Mouse (Mus musculus) CD4-positive, CD25-positive, alpha-beta regulatory T cell, adult 4 months (primary cell): ENCODE data around the gene Rtkn. TPM values are rescaled to one million over a fixed set of nuclear protein-coding genes. Genes with fewer than 3 reads are reported as not detected.

Experiments
- ATAC-seq: one replicate; pipeline ENCODE4 v1.8.0; 2017
- polyA plus RNA-seq, 2 experiments: library from polyadenylated mRNA; unstranded; fragments of 100-300 nt; shearing (Covaris generic); gene quantifications; one replicate each; pipeline ENCODE4 v1.2.1; 2017

Rtkn gene
- polyA plus RNA-seq, 2 experiments from 2014 or later, result 0.49 TPM; not detected in 1

DNA sequence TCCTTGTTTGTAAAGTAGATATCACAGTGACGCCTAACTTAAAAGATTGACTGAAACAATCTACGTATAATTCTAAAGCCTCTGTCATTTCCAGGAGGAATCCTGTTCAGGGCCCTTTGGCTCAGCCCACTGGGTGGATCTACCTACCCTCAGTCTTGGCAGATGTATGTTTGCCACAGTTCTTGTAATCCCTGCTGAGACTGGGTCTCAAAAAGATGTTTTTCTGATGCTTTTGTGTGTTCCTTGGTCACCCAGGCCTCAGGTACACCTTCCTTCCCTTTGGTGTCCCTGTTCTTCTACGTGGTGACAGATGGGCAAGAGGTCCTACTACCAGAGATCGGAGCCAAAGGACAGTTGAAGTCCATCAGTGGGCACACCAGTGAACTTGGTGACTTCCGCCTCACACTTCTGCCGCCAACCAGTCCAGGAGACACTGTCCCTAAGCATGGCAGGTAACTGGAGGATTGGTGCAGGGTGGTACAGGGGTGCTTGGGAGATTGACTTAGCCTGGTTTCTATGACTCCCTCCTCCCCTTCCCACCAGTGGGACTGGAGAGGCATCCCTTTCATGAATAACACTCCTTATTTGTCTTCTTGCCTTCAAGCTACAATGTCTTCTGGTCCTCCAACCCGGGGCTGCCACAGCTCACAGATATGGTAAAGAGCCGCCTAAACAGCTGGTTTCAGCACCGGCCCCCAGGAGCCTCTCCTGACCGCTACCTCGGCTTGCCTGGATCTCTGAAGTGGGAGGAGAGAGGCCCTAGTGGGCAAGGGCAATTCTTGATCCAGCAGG is 18.7 kb upstream of the Rtkn start:
- ATAC-seq, result no peak

DNA sequence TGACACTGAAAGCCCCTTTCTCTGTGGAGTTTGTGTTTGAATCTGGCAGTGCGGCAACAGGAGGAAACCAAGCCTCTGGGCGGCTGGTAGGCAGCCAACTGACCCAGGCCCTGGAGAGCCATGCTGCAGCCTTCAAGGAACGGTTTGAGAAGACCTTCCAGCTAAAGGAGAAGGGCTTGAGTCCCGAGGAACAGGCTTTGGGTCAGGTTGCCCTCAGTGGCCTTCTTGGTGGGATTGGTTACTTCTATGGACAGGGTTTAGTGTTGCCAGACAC is 18.2 kb upstream of the Rtkn start:
- no peak for ATAC-seq

GRCm38 (mm10) chr6:83117616-83118015 is 17.6 kb upstream of the Rtkn start:
- no peak for ATAC-seq

DNA sequence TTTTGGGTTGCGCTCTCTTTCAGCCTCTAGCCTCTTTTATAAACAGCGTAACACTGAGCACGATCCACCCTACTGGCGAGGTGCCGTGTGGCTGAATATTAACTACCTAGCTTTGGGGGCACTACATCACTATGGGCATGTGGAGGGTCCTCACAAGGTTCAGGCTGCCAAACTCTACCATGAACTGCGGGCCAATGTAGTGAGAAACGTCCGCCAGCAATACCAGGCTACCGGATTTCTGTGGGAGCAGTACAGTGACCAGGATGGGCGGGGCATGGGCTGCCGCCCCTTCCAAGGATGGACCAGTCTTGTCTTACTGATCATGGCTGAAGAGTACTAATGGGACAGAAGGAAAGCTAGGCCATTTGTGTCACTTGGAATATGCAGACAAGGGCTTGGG is 16.9 kb upstream of the Rtkn start:
- no peak for ATAC-seq

DNA sequence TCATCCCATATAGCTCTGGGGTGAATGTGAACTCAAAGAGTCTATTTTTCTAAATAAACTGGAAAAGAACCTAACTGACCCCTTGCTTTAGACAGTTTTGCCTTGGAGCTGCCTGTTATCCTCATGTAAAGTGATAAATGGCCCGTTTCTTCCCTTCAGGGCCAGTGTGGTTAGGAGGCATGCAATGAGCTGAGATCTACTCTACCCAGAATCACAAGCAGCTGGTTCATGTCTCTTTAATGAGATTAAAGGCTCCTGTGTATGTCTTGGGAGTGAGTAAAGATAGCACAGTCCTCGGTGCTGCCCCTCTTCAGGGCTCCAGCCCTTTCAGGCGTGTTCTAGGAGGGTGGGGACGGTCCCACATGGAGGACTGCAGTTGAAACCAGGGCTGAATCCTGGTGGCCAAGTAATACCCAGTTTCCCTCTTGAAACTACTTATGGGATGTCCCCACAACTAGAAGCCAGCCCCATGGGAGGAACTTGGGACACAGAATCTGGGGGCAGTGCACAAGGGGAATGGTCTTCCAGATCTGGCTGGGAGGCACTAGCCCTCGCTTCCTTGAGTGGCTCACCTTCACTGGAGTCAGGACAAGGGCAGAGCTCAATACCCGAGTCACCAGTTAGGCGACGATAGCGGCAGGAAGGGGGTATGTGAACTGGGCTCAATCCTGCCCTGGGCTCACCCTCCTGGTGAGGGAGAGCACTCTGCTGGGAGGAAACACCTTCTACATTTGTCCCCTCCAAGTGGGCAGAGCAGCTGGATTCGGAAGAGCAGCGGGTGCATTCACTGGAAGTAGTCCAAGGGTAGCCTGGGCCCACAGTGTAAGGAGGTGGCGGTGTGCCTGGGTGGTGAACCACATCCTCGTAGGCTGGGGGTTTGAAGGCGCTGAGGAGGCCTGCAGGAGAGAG is 16.2 kb upstream of the Rtkn start:
- ATAC-seq, result no peak

- no peak for ATAC-seq
Measured at GRCm38 (mm10) chr6:83119734-83120051, 15.6 kb upstream of the Rtkn start.

- peak; percentile 93 for ATAC-seq
Measured at GRCm38 (mm10) chr6:83120930-83121862, 14.1 kb upstream of the Rtkn start, which contains the start of gene Wbp1. TSS of gene Wbp1 (minus strand) at chr6:83121559.

- peak; percentile 11 for ATAC-seq
Measured at GRCm38 (mm10) chr6:83121863-83122710, 13.2 kb upstream of the Rtkn start.

DNA sequence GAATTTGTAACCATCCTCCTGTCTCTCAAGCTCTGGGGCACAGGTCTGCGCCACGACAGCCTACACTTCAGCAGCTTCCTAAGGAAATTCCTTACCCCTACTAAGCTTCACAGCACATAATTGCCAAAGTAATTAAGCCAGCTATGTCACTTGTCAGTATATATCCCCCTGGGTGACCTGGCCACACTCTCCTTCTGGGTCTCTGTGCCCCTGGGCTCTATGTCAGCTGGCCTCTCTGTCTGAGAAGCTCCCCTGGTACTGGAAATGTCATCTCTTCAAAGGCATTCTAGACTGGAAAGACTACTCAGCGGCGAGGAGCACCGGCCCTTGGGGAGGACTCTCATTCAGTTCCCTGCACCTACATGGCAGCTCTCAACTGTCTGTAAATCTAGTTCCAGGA is 12.3 kb upstream of the Rtkn start:
- no peak for ATAC-seq

- ATAC-seq, result peak; percentile 37
Measured at GRCm38 (mm10) chr6:83124851-83125312, 10.4 kb upstream of the Rtkn start.

DNA sequence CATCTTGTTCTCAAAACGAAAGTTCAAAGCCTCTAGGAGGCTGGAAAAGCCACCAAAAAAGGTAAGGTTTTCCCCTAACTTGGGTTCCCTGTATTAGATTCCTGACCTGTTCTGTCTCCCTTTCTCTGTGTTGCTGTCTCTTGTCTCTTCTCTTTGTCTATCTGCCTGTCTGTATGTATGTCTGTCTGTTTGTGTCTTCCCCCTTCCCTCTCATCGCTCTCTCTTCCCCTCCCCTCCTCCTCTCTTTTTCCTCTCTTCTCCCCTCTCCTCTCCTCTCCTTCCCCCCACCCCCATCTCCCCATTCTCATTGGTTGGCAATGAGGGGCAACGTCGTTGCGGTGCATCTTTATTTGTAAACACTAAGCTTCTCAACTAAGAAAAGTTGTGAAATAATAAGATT is 9.9 kb upstream of the Rtkn start, which contains the start of gene Ino80b:
Gene Ino80b, minus strand, starts transcription at position 101 of the 400 bp plus-strand sequence.
- no peak for ATAC-seq

DNA sequence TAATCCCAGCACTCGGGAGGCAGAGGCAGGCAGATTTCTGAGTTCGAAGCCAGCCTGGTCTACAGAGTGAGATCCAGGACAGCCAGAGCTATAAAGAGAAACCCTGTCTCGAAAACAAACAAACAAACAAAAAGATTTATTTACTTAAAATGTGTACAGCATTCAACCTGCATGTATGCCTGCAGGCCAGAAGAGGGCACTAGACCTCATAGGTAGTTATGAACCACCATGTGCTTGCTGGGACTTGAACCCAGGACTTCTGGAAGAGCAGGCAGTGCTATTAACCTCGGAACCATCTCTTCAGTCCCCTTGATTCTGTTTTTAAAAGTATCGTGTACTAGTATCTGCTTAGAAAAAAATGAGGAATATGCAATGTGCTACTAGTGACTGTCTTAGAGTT is 7.8 kb upstream of the Rtkn start:
- ATAC-seq, result no peak

DNA sequence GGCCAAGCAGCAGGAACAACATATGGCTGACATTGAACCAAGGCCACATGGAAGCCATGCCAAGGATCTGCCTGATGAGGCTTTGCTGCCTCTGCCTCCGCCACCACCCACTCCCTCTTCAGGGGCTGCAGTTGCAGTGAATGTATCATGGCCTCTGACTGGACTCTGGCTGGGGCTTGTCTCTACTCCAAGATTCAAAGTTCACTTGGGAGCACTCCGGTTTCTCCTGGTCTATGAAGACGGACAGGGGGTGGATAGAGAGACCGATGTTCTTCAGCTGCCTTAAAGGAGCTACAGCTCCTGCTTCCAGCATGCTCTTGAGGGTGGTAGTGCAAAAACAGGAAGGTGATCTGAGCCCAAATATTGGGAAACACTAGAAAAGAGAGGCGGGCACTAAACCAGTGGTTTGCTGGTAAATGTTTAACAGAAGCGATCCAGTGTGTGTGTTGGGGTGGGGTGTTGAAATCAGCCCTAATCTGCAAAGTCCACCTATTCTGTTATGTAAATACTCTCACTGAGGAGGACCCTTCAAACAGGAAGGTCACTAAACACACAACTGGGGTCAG is 3.7 kb upstream of the Rtkn start:
- ATAC-seq, result no peak

DNA sequence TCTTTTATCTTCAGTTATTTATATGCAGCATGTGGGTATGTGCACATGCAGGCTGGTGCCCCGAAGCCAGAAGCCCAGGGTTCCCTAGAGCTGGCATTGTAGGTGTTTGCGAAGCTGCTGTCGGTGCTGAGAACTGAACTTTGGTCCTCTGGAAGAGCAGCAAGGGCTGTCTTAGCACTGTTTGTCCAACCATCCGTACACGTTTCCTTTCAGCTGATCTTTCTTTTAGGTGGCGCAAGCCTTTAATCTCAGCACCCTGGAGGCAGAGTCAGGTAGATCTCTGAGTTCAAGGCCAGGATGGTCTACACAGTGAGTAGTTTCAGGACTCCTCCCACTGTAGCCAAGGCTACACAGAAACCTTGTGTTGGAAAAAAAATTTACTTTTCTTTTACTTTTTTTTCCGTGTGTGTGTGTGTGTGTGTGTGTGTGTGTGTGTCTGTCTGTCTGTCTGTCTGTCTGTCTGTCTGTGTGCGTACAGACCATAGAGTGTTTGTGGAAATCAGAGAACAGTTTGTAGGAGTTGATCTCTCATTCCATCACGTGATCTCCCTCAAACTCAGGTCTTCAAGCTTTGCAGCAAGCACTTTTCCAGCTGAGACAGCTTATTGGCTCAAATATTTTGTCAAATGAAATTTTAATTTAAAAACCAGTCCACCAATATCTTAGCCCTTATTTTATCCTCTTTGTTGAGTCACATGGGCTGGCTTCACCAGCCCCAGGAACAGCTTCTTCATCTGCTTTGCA is 2.9 kb upstream of the Rtkn start:
- ATAC-seq, result no peak

- ATAC-seq, result no peak
Measured at GRCm38 (mm10) chr6:83134226-83134625, 1.0 kb upstream of the Rtkn start.

GRCm38 (mm10) chr6:83135571-83136161 is 403 bp downstream of the Rtkn start:
- ATAC-seq, result peak; percentile 35

DNA sequence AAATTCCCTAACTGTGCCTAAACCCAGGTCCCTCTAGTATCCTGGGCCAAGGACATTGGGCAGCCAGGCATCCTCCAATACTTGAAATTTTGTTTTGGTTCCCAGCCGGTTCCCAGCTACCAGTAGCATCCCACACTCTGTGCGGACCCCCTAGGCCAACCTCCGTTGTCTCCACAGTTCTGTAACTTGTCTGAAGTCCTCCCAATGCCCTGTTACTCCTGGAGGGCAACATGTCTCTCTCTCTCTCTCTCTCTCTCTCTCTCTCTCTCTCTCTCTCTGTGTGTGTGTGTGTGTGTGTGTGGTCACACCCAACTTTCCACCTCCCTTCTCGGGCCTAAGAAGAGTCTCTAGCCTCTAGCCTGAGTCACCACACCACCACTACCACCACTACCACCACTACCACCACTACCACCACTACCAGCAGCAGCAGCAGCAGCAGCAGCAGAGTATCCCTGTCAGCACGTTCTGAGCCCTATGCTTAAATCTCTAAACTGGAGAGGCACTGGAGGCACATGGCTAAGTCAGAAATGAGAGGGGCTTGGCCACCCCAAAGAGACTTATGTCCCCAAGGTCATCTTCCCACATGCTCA is 1.1 kb downstream of the Rtkn start:
- no peak for ATAC-seq

DNA sequence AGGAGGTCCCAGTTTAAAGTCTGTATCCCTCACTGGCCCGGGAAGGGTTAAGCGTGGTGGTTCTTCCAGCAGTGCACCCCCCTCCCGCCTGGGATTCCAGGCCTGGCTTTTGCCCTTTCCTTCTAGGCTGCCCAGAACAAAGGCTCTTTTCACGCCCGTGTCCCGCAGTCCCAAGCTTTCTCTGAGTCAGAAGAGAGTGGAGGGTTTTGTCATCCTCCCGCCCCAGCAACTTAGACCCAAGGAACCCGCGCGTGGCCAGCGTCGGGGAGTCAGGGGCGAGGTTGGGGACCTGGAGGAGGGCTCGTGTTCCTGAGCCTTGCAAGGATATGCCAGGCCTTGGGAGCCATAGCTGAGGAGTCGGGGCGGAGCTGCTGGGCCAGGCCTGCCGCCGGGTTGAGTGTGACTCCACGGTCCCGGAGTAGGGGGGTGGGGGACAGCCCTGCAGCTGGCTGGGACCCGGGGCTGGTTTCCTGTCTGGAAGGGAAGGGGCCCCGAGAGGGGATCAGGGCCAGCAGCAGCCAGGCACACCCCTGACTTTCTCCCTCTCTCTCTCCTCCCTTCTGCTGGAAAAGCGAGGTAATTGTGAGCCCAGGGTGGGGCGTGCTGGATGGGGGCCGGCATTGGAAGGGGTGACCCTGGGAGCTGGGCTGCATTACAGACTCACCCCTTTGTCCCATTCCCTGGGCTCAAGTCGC is 1.8 kb downstream of the Rtkn start:
- ATAC-seq, result peak; percentile 50

GRCm38 (mm10) chr6:83137576-83137950 is 2.3 kb downstream of the Rtkn start:
- ATAC-seq, result no peak
